Mouse (Mus musculus) testis, adult 2 months (tissue): ENCODE results near the gene Slc5a4a.

Experiments used
- CTCF ChIP-seq: fragments of 200-500 bp; IDR thresholded peaks from 2 replicates; pipeline ENCODE4 v1.5.1; 2012; ENCODE audit warnings: low read depth, mild to moderate bottlenecking, inconsistent platforms, low read length, moderate library complexity; ENCODE audit not compliant: control insufficient read depth, insufficient read depth, insufficient replicate concordance
- POLR2A ChIP-seq: fragments of 200-500 bp; IDR thresholded peaks from 2 replicates; pipeline ENCODE4 v1.6.1; 2012; ENCODE audit warnings: low read depth, mild to moderate bottlenecking, inconsistent platforms, low read length, moderate library complexity; ENCODE audit not compliant: control insufficient read depth

- TF ChIP-seq CTCF (no peak), POLR2A (no peak)
These were observed 14.7 kb upstream of the Slc5a4a start for GRCm38 (mm10) chr10:76132506-76132905.
